Mouse (Mus musculus): ENCODE measurements around the gene Best1. TPM values are rescaled to one million over a fixed set of nuclear protein-coding genes. Genes with fewer than 3 reads are reported as not detected.
A peak's percentile ranks its signal among the peaks of the same experiment; 100 is the strongest.

Best1 gene
- total and polyA plus RNA-seq, 2 experiments from 2014 or later = 0.33 TPM; not detected in 1

GRCm38 (mm10) chr19:9942539-9943533, 58.6 kb downstream of the Best1 start:
- TF ChIP-seq CTCF (IDR thresholded peaks at IDR 0.05; ENCODE audit: low read depth) (no peak), EP300 (IDR thresholded peaks at IDR 0.05; ENCODE audit: low read depth) (no peak)
- Histone ChIP-seq H3K4me2 (ENCODE audit: low read depth, low read length) (no peak overlapping the region), H3K9ac (replicated peaks; ENCODE audit: low read depth, low read length) (no peak overlapping the region), H3K4me3 (ENCODE audit: low read depth, low read length) (no peak overlapping the region), H3K9me3 (replicated peaks; ENCODE audit: control insufficient read depth, low read length) (no peaks in the 10 kb centered on the region), H3K36me3 (replicated peaks; ENCODE audit: control insufficient read depth, insufficient read depth, low read length) (no peaks in the 10 kb centered on the region), H3K27ac (ENCODE audit: low read depth) (peak overlapping the region; percentile 28; the same call in 1 of the 2 replicates), H3K4me1 (ENCODE audit: control insufficient read depth, insufficient read depth) (peaks cover 14% of the 10 kb centered on the region), H3K27me3 (ENCODE audit: control insufficient read depth, insufficient read depth, low read length) (no peaks in the 10 kb centered on the region)
- WGBS = 35% methylated on average over 10 of the region's 10 CpGs
- ATAC-seq (ENCODE audit: insufficient read depth, low read depth) (peak; percentile 34), DNase-seq (ENCODE audit: low spot score) (peak; percentile 18)

DNA sequence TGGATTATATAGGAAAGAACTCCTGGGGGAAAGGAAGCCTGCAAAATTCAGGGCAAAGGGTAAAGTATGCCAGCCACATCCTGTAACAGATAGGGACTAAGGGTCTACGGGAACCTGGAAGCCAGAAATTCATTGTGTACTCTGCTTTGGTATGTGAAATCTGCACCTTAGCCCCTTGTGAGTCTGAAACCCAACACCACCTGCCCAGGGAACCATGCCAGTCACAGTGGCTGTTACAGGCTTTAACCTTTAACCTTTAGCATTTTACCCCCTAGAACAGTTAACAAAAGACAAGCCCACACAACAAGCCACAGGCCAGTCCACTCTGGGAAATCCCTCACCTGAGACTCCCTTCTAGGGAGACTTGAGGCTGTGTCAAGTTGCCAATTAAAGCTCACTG, 59.6 kb downstream of the Best1 start:
- ATAC-seq (ENCODE audit: insufficient read depth, low read depth) (no peak), DNase-seq (ENCODE audit: low spot score) (no peak)
- Histone ChIP-seq H3K27ac (ENCODE audit: low read depth) (no peak overlapping the region), H3K4me3 (ENCODE audit: low read depth, low read length) (no peak overlapping the region), H3K9ac (replicated peaks; ENCODE audit: low read depth, low read length) (no peak overlapping the region), H3K9me3 (replicated peaks; ENCODE audit: control insufficient read depth, low read length) (no peaks in the 10 kb centered on the region), H3K4me2 (ENCODE audit: low read depth, low read length) (no peak overlapping the region), H3K4me1 (ENCODE audit: control insufficient read depth, insufficient read depth) (peaks cover 10% of the 10 kb centered on the region; the same call in 1 of the 2 replicates), H3K36me3 (replicated peaks; ENCODE audit: control insufficient read depth, insufficient read depth, low read length) (no peaks in the 10 kb centered on the region), H3K27me3 (ENCODE audit: control insufficient read depth, insufficient read depth, low read length) (no peaks in the 10 kb centered on the region)
- WGBS = 58% methylated on average over 1 of the region's 1 CpGs
- TF ChIP-seq CTCF (IDR thresholded peaks at IDR 0.05; ENCODE audit: low read depth) = no peak
- no peak for TF ChIP-seq EP300 (IDR thresholded peaks at IDR 0.05; ENCODE audit: low read depth)

DNA sequence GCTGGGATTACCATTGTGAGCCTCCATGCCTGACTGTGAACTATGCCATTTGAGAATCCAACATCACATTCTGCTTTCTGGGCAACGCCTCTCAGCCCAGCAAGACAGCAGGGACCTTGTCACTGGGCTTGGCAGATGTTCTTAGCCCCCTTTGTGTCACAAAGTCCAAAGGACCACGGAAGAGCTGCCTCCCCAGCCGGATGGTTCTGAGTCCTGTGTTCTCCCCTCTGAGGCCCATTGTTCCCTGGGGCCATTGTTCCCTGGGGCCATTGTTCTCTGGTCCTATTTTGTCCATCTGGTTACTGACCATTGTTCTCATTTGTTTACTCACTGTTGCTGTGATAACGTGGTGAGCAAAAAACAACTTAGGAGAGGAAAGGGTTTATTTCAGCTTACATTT, 60.5 kb downstream of the Best1 start:
- H3K9me3 ChIP-seq (replicated peaks; ENCODE audit: control insufficient read depth, low read length) = no peaks in the 10 kb centered on the region
- no peak overlapping the region for H3K4me2 ChIP-seq (ENCODE audit: low read depth, low read length)
- no peak overlapping the region for H3K27ac ChIP-seq (ENCODE audit: low read depth)
- WGBS = 58% methylated on average over 4 of the region's 4 CpGs
- H3K36me3 ChIP-seq (replicated peaks; ENCODE audit: control insufficient read depth, insufficient read depth, low read length) = no peaks in the 10 kb centered on the region
- no peak for ATAC-seq (ENCODE audit: insufficient read depth, low read depth)
- H3K9ac ChIP-seq (replicated peaks; ENCODE audit: low read depth, low read length) = no peak overlapping the region
- no peak for TF ChIP-seq CTCF (IDR thresholded peaks at IDR 0.05; ENCODE audit: low read depth)
- no peak for TF ChIP-seq EP300 (IDR thresholded peaks at IDR 0.05; ENCODE audit: low read depth)
- no peak for DNase-seq (ENCODE audit: low spot score)
- H3K4me3 ChIP-seq (ENCODE audit: low read depth, low read length) = no peak overlapping the region
- H3K27me3 ChIP-seq (ENCODE audit: control insufficient read depth, insufficient read depth, low read length) = no peaks in the 10 kb centered on the region
- H3K4me1 ChIP-seq (ENCODE audit: control insufficient read depth, insufficient read depth) = 0 out of 2 replicates have a peak, but pooled peaks cover 5% of the 10 kb centered on the region

GRCm38 (mm10) chr19:9939841-9940240, 61.6 kb downstream of the Best1 start:
- H3K9me3 ChIP-seq (replicated peaks; ENCODE audit: control insufficient read depth, low read length) = no peaks in the 10 kb centered on the region
- ATAC-seq (ENCODE audit: insufficient read depth, low read depth) = no peak
- 80% methylated on average over 7 of the region's 7 CpGs for WGBS
- H3K4me1 ChIP-seq (ENCODE audit: control insufficient read depth, insufficient read depth) = 0 out of 2 replicates have a peak, but pooled peaks cover 5% of the 10 kb centered on the region
- no peaks in the 10 kb centered on the region for H3K27me3 ChIP-seq (ENCODE audit: control insufficient read depth, insufficient read depth, low read length)
- no peaks in the 10 kb centered on the region for H3K36me3 ChIP-seq (replicated peaks; ENCODE audit: control insufficient read depth, insufficient read depth, low read length)
- no peak for DNase-seq (ENCODE audit: low spot score)
- no peak overlapping the region for H3K4me2 ChIP-seq (ENCODE audit: low read depth, low read length)
- no peak overlapping the region for H3K9ac ChIP-seq (replicated peaks; ENCODE audit: low read depth, low read length)
- TF ChIP-seq CTCF (IDR thresholded peaks at IDR 0.05; ENCODE audit: low read depth) (no peak), EP300 (IDR thresholded peaks at IDR 0.05; ENCODE audit: low read depth) (no peak)
- H3K4me3 ChIP-seq (ENCODE audit: low read depth, low read length) = no peak overlapping the region
- H3K27ac ChIP-seq (ENCODE audit: low read depth) = 0 out of 2 replicates have a peak overlapping the region, but pooled peaks have one; percentile 3

- 0 out of 2 replicates have a peak, but pooled peaks cover 5% of the 10 kb centered on the region for H3K4me1 ChIP-seq (ENCODE audit: control insufficient read depth, insufficient read depth)
- no peaks in the 10 kb centered on the region for H3K27me3 ChIP-seq (ENCODE audit: control insufficient read depth, insufficient read depth, low read length)
- H3K9me3 ChIP-seq (replicated peaks; ENCODE audit: control insufficient read depth, low read length) = no peaks in the 10 kb centered on the region
- ATAC-seq (ENCODE audit: insufficient read depth, low read depth) (no peak), DNase-seq (ENCODE audit: low spot score) (no peak)
- no peak overlapping the region for H3K4me3 ChIP-seq (ENCODE audit: low read depth, low read length)
- H3K27ac ChIP-seq (ENCODE audit: low read depth) = no peak overlapping the region
- TF ChIP-seq CTCF (IDR thresholded peaks at IDR 0.05; ENCODE audit: low read depth) (no peak), EP300 (IDR thresholded peaks at IDR 0.05; ENCODE audit: low read depth) (no peak)
- peak overlapping the region; percentile 1; the same call in 1 of the 2 replicates for H3K4me2 ChIP-seq (ENCODE audit: low read depth, low read length)
- WGBS = 50% methylated on average over 13 of the region's 13 CpGs
- no peak overlapping the region for H3K9ac ChIP-seq (replicated peaks; ENCODE audit: low read depth, low read length)
- H3K36me3 ChIP-seq (replicated peaks; ENCODE audit: control insufficient read depth, insufficient read depth, low read length) = no peaks in the 10 kb centered on the region
These were observed 62.6 kb downstream of the Best1 start for GRCm38 (mm10) chr19:9938824-9939303.

All from heart, postnatal 0 days (tissue).